Mouse (Mus musculus): ENCODE measurements around the gene Maco1.
A peak's percentile ranks its signal among the peaks of the same experiment; 100 is the strongest.
"Not testable (repeated sequence)": the region's sequence is repeated elsewhere in the genome, so short reads cannot be mapped to it uniquely, and the experiment has no call there.

The Maco1 gene

DNA sequence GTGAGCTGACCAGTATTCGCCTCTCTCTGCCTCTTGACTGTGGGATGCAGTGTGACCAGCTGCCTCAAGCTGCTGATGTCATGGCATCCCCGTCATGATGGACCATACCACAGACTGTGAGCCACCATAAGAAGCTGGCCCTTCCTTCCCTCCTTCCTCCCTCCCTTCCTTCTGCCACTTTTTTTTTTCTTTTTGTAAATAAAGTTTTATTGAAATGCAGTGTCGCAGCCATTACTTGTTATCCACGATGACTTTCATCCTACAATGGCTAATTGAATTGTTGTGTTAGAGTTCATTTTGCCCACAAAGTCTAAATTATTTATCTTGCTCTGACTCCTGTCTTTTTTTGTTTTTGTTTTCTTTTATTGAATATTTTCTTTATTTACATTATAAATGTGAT is 5.3 kb upstream of the Maco1 start:
- DNase-seq (ENCODE audit: low spot score): no peak

DNA sequence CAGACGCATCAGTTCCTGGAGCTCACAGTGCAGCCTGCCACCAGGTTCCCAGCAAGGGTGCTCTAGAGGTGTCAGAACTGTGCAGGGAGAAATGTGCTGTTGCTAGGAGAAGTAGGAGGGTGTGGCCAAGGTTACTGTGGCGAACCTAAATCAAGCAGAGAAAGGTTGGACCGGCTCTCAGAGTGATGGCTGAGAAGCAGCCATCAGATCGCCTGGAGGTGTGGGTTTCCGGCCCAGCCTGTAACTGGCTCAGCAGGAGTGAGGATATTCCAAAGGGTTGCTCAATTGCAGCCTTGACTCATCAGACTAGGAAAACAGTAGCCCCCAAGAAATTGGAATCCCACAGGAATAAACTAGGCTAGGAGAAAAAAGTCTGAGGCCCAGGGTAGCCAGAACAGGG is 3.4 kb upstream of the Maco1 start:
- no peak for DNase-seq (ENCODE audit: low spot score)

DNA sequence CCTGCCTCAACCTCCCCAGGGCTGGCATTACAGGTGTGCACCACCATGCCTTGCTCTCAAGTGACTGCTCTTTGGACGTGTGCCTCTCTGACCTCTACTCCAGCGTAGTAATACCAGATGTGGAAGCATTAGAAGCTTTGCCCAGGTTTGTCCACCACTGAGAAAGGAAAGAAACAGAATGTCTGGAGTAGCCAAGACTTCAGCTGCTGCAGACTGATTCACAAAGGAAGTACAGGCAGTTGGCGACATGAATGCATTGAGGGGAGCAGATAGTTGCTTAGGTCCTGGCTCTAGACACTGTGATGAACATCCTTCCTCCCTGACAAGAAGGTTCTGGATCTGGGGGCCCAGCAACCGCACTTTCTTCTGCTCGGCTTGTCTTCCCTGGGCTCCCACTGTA is 2.9 kb upstream of the Maco1 start:
- DNase-seq (ENCODE audit: low spot score): no peak

DNA sequence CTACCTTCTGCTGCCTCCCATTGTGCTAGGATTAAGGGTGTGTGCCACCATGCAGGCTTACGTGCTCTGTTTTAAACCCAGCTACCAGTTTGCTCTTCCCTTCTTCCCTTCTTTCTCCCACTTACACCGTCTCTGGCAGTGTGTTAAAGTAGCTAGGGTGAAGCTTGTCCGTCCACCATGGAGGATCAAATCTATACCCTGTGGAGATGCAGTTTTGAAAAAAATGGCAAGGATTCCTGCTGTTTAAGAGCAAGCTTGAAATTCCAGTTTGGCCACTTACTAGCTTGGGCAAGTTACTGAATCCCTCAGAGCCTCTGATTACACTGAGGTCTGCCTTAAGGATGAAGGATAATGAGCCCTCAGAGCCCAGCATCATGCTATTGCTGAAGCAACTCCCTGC is 2.2 kb upstream of the Maco1 start:
- DNase-seq (ENCODE audit: low spot score): no peak

DNA sequence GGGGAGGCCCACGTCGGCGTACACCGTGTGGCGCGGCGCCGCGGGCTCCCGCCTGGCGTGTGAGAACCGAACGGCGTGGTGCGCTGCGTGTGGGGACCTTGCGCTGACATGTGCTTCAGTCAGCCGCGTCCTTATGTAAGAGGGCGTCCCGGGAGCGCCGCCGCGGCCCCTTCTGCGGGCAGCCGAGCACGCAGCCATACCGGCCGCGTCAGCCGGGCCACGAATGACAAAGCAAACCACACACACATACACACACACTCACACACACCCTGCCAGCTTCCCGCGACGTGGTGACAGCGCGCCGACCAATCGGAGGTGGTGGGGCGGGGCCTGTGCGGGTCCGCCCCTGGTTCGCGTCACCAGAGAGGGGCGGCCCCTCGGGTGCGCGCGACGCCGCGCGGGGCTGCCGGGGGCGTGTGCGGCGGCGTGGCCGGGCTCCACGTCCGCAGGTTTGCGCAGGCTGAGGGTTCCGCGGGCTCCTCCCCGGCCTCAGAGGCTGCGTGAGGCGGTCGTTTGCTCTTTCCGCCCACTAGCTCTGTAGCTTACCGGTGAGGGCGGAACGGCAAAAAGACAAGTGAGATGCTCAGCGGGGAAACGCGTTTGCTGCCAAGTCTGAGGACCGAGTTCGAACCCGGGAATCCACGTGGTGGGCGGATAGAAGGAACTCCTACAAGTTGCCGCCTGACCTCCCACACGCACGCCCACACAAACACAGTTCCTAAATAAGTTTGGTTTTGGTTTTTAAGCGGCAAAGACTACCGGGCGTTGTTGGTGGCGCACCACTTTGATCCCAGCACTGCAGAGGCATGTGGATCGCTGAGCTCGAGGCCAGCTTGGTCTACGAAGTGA is 716 bp upstream of the Maco1 start:
- DNase-seq (ENCODE audit: low spot score): peak; percentile 94

DNA sequence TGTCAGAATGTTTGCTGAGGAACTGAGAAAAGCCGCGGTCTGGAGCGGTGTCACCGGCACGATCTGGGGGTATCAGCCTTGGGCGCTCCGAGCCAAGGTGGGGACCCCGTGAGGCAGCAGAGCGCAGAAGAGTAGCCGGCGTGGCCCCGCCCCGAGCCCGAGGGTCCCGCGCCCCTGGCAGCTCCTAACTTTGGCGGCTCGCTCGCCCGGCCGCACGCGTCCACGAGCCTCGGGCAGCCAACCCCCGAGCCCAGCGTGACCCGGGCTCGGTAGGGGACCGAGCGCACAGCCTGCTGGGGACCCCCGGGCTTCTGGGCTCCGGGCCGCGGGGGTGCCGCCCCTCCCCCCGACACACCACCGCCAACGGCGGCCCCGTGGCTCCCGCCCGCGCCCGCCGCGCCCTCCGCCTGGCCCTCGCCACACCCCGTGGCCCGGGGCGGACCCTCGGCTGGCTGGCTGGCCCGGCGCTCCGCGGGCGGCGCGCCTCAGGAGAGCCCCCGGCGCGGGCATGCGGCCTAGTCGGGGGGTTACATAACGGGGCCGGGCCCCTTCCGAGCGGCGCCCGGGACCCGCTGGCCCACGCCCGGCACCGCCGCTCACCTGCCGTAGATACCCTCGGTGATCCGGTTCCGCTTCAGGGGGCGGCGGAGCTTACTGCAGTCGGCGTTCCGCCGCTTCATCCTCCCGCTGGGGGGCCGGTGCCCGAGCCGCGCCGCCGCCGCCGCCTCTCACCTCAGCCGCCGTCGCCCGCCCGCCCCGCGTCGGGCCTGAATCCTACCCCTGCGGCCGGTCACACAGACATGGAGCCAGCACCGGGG is 498 bp downstream of the Maco1 start:
- peak; percentile 57 for DNase-seq (ENCODE audit: low spot score)

DNA sequence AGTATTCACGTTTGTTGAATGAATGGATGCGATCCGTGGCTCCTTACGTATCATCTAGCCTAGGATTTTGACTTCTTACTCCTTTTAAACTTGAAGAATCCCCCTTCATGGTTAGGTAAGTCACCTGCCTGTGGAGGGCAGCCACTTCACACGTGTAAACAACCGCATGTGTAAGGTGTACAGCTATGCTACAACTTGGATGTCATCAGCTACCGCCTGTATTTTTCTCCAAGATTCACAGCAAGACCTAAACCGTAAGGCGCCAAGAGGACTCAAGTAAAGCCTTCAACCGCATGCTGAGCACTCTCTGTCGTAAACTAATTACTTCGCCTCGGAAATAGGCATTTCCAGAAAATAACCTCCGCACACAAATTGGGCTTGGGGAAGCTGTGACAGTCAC is 1.3 kb downstream of the Maco1 start:
- DNase-seq (ENCODE audit: low spot score): peak; percentile 23

DNA sequence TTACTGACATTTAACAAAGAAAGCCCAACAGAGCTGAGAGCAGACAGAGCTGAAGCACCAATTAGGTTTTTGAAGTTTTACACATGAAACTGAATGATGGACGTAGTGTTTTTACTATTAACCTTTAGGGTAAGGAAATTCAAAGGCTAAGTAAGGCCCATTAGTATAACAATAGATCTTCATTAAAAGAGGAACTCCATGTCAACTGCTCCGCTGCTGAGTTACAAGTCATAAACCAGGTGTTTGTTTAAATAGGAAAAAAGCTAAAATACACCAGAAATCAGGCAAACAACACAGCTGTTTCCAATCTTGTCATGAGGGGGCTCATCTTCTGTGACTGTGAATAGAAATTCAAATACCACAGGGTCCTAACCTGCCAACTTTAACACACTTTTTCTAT is 1.9 kb downstream of the Maco1 start:
- DNase-seq (ENCODE audit: low spot score): no peak

DNA sequence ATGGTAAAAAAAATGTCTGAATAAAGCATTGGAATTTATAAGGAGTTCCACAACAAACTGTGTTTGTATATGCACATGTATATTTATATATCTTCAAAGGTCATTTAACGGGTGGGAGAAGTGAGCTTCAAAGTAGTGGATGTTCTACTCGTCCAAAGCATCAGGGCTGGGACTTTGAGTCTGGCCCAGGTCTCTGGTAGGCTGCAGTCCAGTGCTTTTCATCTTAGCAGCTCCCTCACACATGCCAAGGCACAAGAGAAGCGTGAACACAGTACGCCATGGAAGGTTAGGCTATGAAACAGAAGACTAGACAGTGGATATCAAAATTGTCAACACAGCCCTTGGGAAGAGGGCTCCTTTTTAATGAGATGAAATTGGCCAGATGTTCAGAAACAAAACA is 2.6 kb downstream of the Maco1 start:
- DNase-seq (ENCODE audit: low spot score): no peak

DNA sequence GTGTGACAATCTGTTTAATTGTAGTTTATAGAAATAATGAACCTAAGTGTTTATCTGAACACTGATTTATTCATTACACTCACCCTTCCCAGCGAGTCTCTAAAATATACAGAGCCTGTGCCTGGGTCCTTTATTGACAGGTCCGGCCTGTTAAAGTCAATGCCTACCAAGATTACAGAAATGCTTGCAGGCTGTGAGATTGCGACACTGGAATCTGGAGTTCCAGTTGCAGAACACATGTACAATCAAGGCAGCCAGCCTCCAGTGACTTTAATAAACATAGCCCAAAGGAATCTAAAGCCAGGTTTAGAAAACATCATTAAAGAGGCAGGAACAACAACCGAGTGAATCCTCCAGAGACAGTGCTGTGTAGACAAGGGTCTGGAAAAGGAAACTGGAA is 5.6 kb downstream of the Maco1 start:
- no peak for DNase-seq (ENCODE audit: low spot score)

DNA sequence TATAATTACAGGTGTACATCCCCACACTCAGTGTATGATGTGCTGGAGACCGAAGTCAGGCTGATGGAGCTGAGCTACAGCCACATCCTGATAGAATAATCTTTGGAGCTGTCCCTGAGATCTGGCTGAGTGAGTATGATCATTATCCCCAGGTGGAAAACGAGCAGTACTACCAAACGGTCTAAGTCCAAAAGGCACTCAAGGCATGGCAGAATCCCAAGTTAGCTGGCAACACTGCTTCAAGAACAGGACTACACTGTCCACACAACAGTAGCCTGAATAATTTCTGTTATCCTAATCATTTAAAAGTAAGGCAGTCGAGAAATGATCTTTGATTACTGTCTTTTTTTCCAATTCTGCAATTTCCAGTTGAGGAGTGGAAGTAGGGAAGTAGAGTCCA is 9.6 kb downstream of the Maco1 start:
- DNase-seq (ENCODE audit: low spot score): no peak

DNA sequence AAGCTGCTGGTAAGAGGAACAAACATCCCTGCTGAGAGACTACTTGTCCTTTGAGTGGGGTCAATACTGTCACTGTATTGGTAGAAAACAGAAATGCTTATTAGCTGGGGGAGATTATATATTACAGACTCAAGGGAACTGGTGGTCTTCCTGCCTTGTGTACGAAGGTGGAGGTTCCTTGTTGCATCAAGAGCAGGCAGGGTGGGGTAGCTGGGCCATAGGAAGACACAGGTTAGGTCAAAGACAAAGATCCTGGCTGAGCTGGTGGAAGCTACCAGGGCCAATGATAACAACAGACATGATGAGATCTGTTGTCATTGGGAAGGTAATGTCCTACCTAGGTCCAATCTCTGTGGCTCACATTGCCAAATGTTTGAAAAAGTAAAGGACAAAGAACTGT is 12.9 kb downstream of the Maco1 start:
- no peak for DNase-seq (ENCODE audit: low spot score)

DNA sequence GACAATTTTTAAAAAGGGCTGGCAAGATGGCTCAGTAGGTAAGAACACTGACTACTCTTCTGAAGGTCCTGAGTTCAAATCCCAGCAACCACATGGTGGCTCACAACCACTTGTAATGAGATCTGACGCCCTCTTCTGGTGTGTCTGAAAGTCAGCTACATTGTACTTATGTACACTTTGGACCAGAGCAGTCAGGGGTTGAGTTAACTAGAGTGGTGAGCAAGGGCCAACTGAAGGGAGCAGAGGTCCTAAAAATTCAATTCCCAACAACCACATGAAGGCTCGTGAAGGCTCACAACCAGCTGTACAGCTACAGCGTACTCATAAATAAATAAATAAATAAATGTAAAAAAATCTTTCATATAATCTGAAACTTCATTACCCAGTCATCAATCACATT is 14.4 kb downstream of the Maco1 start:
- DNase-seq (ENCODE audit: low spot score): not testable (repeated sequence)

DNA sequence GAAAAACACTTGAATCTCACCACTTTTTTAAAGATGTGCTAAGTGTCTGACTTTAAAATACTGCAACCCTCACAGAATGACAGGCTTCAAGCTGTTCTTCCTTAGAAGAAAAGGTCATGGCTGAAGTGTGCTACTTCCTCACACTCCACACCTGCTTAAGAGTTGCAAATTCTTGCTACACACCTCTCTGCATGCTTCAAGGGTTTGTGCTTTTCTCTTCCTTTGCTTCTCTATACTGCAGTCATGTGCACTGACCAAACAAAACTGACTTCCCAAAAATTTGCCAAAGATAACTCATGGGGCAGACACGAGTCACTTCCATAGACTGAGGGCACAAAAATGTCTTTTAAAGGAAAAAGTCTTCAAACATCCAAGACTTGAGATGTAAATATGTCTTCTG is 14.9 kb downstream of the Maco1 start:
- DNase-seq (ENCODE audit: low spot score): no peak

DNA sequence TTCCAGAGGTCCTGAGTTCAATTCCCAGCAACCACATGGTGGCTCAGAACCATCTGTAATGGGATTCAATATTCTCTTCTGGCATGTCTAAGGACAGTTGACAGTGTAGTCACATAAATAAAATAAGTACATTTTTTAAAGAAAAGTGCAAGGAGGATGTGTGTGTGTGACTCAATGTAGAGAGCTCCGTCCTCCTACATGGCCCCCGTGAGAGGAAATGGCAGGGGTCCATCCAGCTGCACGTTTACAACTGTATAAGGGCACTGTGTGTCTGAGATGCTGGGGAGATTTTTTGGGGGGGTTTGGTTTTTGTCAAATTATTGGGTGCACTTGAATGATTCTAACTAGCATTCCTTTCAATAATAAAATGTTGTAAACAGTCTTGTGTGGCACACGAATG is 17.7 kb downstream of the Maco1 start:
- DNase-seq (ENCODE audit: low spot score): no peak

DNA sequence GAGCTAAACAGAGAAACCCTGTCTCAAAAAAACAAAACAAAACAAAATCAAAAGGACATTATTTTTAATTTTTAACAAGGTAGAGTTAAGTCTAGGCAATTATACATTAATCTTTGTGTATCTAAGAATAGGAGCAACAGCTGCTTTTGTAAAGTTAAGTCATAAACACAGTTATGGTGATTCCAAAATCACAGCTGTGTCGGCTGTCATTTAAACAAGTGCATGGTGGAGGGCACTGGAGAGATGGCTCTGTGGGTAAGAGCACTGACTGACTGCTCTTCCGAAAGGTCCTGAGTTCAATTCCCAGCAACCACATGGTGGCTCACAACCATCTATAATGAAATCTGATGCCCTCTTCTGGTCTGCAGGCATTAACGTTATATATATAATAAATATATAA is 21.2 kb downstream of the Maco1 start:
- no peak for DNase-seq (ENCODE audit: low spot score)

DNA sequence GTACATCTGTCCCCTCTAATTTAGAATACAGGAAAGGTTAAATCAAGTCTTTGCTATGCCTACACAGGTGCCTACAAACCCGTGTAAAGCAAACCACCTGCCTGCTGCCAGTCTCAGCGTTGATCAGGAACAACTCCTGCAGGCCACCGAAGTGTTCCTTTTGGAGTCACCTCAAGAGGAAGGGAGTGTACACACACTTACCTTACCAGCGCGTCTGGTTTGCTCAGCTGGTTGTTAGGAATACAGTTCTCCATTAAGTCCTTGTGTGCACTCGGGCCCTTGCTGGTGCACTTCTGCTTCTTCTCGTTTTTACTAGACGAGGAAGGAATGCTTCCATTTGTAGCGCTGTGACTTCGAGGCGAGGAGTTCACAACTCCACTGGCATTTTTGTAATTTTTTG is 25.3 kb downstream of the Maco1 start:
- DNase-seq (ENCODE audit: low spot score): no peak

DNA sequence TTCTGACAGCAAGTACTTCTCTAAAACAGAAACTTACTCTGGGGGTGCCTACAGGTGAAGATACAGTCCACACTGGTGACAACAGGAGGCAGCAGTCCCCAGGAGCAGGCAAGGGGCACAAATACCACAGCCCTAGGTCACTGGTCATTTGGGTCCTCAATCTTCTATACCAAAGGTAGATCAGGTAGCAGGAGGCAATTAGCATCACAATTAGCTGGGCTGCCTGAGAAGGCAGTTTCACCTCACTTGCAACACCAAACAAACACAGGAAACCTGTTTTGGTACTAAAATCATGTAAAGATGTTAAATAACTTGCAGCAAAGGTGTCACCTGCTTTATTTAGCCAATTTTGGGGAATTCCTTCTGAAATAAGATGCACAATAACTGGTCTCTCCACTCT is 26.8 kb downstream of the Maco1 start:
- DNase-seq (ENCODE audit: low spot score): no peak

DNA sequence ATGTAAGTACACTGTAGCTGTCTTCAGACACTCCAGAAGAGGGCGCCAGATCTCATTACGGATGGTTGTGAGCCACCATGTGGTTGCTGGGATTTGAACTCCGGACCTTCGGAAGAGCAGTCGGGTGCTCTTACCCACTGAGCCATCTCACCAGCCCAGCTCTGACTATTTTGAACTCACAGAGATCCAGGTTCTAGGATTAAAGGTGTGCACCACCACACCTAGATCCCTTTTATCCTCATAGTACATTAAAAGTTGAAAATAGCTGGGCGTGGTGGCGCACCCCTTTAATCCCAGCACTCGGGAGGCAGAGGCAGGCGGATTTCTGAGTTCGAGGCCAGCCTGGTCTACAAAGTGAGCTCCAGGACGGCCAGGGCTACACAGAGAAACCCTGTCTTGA is 27.3 kb downstream of the Maco1 start:
- not testable (repeated sequence) for DNase-seq (ENCODE audit: low spot score)

DNA sequence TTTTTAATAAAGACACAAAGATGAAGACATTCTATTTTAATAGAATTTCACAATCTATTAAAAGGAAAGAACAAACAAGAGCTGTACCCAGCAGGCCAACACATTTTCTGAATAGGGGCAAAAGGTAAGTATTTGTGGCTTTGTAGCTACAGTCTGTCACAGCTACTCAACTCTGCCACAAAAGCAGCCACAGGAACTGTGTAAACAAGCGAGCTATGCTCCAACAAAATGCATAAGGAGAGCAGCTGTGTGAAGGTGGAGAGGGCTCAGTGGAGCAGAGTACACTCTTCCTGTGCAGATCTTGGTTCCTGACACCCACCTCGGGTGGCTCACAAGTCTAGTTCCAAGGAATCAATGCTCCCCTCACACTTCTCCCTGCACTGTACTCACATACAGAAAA is 29.6 kb downstream of the Maco1 start:
- no peak for DNase-seq (ENCODE audit: low spot score)

DNA sequence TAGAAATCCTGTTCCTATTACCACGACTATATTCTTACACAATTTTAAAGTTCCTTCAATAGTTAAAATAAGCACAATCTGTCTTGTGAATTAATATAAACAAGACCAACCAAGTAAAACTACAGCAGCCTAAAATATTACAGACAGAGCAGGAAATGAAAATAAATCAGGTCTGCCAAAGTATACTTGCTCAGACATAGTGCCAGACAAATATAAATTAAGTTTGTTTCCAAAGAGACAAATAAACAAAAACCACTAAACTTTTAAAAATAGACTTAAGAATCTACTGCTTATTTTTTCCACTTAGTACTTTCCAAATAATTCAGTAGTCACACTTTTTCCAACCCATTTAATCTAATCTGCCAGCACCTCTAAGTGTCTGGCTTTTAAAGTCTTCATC is 32.1 kb downstream of the Maco1 start:
- DNase-seq (ENCODE audit: low spot score): no peak

DNA sequence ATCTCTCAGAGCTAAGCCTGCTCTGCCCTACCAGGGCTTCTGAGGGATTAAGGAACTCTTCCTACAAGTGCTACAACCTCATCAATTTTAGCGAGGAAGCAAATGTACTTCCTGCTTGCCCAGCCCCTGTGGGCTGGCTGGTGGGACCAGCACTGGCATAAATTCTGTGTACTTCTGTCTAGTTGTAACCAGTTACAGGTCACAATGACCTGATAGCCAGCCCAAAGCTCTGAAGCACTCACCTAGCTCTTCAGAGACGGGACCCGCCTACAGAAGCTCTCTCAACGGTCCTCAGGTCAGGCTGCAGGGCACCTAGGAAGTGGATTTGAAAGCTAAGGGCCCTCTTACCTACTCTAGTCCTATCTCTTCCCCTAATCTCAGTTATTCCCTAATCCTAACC is 35.4 kb downstream of the Maco1 start:
- DNase-seq (ENCODE audit: low spot score): no peak

DNA sequence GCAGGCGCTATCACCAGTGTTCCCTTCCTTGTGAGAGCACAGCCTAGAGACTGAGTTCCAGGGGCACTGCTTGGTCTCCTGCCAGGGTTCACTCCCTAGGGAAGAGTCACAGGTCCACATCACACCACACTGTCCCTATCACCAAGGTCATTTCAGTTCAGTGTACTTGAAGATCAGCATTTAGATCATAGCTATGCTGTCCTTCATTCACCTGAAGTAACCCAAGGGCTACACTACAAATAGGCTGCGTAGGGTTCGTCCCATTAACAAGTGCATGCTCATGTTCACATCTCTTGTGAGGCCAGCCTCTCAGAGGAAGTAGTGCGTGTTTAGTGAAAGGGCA is 38.9 kb downstream of the Maco1 start:
- no peak for DNase-seq (ENCODE audit: low spot score)

Measured in retina, embryonic 14.5 days (tissue).